Mouse (Mus musculus) G1E-ER4 (cell line): ENCODE results near the gene Ankrd50. TPM values are rescaled to one million over a fixed set of nuclear protein-coding genes. Genes with fewer than 3 reads are reported as not detected.

Experiments
- GATA1 ChIP-seq: IDR thresholded peaks from one replicate; pipeline ENCODE4 v1.8.0; 2012; ENCODE audit warnings: low read length, inconsistent platforms
- polyA plus RNA-seq: library from polyadenylated mRNA; stranded (reverse); fragments of >175 nt; gene quantifications from 2 replicates; pipeline ENCODE4 v1.2.3, GENCODE M21; 2012

Ankrd50 gene
- not detected in 2 replicates for polyA plus RNA-seq

- TF ChIP-seq GATA1, result no peak
Measured at GRCm38 (mm10) chr3:38484191-38485106, at the start of gene Ankrd50. Gene Ankrd50 (minus strand): TSS chr3:38484844.

- no peak for TF ChIP-seq GATA1
Measured at GRCm38 (mm10) chr3:38534245-38534644, 49.6 kb upstream of the Ankrd50 start.

- no peak for TF ChIP-seq GATA1
Measured at GRCm38 (mm10) chr3:38520426-38520825, 35.8 kb upstream of the Ankrd50 start.

- no peak for TF ChIP-seq GATA1
Measured at GRCm38 (mm10) chr3:38519971-38520370, 35.3 kb upstream of the Ankrd50 start.

DNA sequence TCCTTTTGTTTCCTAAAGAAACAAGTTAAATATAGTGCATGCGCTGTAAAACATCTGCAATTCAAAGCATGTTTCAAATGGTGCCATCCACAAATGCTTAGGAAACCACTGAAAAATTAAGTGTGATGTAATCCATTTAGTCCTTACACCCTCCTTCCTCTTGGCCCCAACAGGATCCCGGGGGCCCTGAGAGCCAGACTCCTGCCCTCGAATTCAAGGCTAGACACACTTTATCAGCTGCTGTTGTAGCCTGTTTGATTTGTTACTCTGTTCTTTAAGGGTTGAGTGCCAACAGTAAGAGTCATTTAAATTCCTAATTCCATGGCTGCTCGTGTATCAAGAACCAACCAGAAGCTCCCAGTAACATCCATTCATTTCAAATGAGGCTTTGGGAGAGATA is 19.0 kb upstream of the Ankrd50 start:
- TF ChIP-seq GATA1, result no peak

- no peak for TF ChIP-seq GATA1
Measured at GRCm38 (mm10) chr3:38502156-38502555, 17.5 kb upstream of the Ankrd50 start.

- no peak for TF ChIP-seq GATA1
Measured at GRCm38 (mm10) chr3:38501739-38502138, 17.1 kb upstream of the Ankrd50 start.

- TF ChIP-seq GATA1, result no peak
Measured at GRCm38 (mm10) chr3:38501316-38501715, 16.7 kb upstream of the Ankrd50 start.

- TF ChIP-seq GATA1, result no peak
Measured at GRCm38 (mm10) chr3:38498561-38498960, 13.9 kb upstream of the Ankrd50 start.

GRCm38 (mm10) chr3:38496795-38497385 is 12.2 kb upstream of the Ankrd50 start:
- no peak for TF ChIP-seq GATA1

DNA sequence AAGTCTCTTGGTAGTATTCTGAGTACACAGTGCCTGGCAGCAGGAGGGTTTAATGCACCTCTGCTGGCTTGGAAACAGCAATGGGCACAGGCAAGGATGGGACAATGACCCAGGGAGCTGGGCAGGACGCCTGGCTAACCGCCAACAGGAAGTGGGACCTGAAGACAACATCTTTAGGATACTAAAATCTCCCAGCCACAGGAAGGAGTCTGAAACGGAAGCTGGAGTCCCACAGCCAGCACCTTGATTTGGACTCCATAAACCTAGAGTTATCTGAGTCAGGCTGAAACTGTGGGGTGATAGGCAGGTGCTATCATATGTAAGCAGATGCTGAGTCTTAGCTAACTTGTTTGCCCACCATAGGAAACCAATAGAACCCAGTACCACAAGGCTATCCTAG is 7.1 kb upstream of the Ankrd50 start:
- TF ChIP-seq GATA1, result no peak

DNA sequence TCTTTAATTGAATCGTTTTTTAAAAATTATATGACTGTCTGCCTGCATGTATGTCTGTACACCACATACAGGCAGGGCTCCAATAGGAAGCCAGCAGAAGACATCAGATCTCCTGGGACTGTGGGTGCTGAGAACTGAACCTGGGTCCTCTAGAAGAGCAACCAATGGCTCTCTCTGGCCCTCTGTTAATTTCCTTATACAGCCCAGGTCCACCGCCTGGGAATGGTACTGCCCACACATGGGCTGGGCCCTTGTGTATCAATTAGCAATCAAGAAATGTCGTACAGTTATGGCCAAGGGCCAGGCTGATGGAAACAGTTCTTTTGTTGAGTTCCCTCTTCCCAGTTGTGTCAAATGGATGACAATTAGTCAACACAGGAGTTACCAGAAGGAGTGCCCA is 6.6 kb upstream of the Ankrd50 start:
- no peak for TF ChIP-seq GATA1

DNA sequence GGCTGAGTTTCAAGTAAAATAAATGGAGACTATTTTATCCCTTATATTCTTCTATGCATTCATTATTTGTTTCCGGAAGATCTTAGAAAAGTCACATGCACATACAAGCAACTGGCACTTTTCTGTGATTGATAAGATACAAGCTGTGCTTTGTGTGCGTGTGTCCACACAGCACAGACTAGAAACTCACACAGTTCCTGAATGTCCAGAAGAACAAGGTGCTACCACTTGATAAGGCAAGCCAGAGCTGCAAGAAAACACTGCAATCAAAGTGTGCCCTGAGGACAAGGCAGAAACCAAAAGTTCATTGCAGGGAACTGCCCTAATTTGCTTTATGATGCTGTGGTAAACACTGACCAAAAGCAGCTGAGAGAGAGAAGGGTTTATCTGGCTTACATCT is 6.1 kb upstream of the Ankrd50 start:
- TF ChIP-seq GATA1, result no peak

DNA sequence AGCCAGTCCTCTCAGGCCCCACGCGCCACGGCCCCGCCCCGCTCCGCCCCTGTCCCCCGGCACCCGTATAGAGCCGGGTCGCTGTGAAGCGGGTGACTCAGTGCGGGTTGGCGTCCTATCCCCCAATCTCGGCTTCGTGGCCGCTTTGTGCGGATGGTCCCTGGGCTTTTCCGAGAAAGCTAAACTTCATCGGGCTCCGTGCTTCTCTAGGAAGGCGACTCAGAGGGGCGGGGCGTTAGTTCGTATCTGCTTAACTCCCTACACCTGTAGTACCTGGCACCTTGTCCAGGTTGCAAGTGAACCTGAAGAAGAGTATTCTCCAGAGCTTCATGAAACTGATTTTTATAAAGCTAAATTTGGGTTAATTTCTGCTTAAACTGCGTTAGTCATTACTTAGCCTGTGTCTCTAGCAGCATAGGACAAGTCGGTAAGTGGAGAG is 482 bp upstream of the Ankrd50 start:
- TF ChIP-seq GATA1, result no peak

DNA sequence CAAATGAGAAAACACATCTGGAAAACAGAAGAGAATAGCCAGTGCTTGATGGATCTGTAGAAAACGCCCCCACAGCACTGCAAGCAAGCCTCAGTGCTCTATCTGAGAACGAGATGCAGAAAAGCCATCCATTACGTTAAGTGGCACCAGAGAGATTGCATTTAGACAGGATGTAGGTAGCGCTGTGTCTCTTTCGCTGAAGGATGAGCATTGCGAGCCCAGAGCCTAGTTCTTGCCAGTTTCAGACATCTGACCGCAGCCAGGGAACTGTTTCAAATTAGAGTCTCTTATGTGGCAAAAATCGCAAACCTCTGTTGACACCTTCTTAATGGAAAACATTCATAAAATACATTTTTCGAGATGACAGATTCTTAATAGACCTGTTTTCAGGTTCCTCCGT is 1.1 kb downstream of the Ankrd50 start:
- no peak for TF ChIP-seq GATA1

- TF ChIP-seq GATA1, result no peak
Measured at GRCm38 (mm10) chr3:38482749-38483148, 1.9 kb downstream of the Ankrd50 start.

DNA sequence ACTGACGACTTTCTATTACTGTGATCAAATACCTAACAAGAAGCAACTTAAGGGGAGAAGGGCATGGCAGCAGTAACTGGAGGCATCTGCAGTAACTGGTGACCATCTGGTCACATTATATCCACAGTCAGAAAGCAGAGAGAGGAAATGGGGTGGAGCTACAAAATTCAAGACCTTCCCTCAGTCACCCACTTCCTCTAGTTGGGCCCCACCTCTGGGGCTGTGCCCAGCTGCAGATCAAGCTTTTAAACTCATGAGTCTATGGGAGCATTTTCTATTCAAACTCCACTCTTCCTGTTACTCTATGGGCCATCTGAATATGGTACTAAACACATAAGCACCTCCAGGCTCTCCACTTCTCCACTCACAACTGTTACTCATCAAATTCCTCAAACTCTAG is 3.5 kb downstream of the Ankrd50 start:
- TF ChIP-seq GATA1, result no peak

DNA sequence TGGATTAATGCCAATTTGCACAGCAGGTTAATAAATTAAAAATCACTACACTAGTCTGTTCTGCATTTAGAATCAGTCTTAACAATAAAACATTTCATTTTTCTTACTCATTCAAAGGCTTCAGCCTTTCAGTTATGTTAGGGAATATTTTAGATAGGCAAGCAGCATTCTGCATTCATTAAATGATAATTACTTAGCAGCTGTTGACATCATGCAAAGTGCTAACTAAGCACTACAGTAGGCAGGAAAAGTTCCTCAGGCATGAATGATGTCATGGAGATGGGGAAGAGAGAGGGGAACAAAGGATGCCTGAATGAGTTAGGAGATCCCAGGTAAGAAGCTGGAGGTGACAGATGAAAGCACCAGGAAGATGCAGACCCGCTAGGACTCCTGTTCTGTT is 6.7 kb downstream of the Ankrd50 start:
- no peak for TF ChIP-seq GATA1
